Mouse (Mus musculus): ENCODE data around the gene Scrt2. TPM values are rescaled to one million over a fixed set of nuclear protein-coding genes. Genes with fewer than 3 reads are reported as not detected.
A peak's percentile ranks its signal among the peaks of the same experiment; 100 is the strongest.

Scrt2 gene
- total RNA-seq, 2 experiments from 2014 or later = 0.53 to 0.59 TPM

DNA sequence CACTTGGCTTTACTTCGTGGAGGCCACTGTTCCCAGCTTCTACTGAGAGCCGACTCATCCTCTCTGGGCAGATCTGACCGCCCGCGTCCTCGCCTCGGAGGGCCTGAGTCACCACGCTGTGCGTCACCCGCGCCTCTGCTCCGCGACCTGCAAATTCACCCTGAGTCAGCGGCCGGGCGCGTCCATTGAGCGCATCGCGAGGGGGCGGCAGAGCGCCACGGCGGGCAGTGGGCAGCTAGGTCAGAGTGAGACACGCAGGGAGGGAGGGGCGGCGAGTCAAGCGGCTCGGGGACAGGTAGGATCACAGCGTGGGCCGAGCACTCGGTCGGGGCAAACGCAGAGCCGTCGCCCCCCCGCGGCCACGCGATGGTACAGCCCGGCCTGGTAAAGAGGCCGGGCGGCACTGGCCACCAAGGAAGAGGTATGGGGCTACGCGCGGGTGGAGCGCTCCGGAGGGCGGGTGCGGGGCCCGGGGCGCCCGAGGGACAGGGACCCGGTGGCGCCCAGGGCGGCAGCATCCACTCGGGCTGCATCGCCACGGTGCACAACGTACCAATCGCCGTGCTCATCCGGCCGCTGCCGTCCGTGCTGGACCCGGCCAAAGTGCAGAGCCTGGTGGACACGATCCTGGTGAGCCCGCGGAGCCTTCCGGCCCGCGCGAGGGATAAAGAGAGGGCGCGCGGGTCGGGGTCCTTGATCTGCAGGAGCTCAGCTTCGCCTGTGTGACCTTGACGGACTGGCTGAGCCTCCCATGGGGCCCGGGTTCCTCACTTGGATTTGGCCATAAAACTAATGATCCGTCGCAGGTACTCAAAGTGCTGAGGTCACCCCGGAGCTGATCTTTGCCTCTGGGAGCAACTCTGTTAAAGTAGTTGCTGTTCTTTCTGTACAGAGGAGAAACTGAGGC lies 24.2 kb downstream of the Scrt2 start, which contains the start of gene Srxn1:
TSS of gene Srxn1 (plus strand) at position 199 of the 907 bp plus-strand sequence.
- peak; percentile 81 to 82 for DNase-seq (ENCODE audit: low spot score in 2 of 2)

DNA sequence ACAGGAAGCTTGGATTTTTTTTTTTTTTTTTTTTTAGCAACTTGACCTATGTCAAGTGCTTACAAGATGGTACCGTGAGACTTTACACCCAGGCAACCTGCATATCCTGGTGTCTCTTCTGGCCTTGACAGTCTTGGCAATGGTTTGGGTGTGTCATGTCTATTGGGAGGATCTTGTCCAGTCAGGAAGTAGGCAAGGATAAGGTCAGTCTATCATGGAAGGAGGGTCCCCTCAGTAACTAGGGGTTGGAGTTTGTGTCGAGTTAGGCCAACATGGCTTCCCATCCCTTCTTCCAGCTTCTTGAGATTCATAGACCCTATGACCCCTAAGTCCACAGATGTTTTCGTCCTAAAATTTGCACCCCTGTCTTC lies 24.9 kb downstream of the Scrt2 start:
- no peak for DNase-seq (ENCODE audit: low spot score in 2 of 2)

DNA sequence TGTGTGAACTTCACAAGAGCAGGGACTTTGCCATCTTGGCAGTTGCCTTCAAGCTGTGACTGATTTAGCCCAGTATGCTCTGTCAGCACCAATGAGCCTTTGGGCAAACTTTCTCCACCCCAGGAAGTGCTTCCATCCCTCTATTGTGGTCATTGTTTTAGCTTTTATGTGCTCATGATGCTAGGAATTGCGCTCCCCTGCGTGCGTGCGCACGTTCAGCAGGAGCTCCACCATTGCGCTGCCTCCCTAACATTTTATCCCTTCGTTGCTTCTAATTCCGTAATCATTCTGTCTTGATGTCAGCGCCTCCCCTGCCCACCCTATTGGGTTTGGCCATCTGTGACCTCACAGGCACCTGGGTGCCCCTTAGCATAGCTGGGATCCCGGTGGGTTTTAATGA lies 25.3 kb downstream of the Scrt2 start:
- DNase-seq (ENCODE audit: low spot score in 2 of 2) = no peak

DNA sequence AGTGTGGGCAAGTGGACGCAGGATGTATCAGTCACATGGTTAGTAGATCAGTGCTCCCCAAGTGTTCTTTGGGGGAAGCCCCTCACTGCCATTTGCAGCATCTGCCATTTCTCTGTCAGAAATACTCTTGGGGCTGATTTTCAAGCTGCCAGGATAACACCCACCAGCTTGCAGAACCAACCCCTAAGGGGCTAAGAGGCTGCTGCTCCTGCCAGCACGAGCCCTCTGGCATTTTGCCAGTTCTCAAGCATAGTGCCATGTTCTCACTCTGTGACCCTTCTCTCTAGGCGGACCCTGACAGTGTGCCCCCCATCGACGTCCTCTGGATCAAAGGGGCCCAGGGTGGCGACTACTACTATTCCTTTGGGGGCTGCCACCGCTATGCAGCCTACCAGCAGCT lies 27.4 kb downstream of the Scrt2 start:
- DNase-seq (ENCODE audit: low spot score in 2 of 2) = no peak

DNA sequence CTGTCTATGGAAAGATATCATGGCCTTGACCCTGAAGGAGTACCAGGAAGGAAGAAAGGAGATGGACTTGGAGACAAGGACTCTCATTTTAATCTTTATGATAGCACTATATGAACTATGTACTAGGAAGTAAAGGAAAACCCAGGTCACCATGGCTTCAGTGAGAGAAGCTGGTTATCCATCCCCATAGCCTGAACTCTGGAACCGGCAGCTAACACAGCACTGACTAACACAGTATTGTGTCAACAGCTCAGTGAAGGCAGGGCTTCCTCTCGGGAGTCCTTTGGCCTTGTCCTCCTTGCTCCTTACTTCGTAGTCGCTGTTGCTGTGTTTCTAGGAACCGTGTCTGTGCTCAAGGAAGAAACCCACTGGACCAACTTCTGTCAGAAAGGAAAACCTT lies 28.1 kb downstream of the Scrt2 start:
- no peak for DNase-seq (ENCODE audit: low spot score in 2 of 2)

DNA sequence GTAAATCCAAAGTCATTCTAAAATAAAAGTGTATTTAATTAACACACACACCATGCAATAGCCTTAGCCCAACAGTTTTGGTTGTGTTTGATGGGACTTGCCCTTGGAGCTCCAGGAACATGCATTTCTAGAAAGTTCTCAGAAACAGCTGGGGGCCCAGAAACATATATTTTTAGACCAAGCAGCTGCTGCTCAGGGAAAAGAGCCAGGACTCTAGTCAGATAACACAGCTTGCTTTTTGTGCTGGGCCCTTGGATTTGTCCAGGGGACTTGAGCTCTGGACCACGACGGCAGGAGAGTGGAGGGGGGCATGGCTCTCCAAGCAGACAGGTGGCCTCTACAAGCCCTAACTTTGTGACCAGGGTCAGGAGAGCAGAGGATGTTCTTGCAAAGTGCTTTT lies 30.0 kb downstream of the Scrt2 start:
- DNase-seq (ENCODE audit: low spot score in 2 of 2) = no peak

DNA sequence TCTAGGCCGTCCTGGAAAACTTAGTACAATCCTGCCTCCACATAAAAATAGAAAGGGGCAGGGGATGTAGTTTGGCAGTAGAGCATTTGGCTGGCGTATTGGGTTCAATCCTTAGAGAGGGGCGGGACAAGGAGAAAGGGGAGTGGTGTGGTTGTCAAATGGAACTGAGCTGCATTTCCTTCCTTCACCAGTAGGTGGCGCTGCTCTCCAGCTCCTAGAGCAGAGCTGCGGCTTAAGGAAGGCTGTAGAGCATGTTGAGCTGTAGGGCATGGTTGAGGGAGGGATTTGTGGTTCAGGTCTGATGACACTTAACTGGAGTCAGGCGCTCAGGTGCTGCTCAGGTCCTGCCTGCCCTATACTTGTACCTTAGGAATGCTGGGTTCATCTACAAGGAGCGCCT lies 30.6 kb downstream of the Scrt2 start:
- peak; percentile 79 to 84 for DNase-seq (ENCODE audit: low spot score in 2 of 2)

DNA sequence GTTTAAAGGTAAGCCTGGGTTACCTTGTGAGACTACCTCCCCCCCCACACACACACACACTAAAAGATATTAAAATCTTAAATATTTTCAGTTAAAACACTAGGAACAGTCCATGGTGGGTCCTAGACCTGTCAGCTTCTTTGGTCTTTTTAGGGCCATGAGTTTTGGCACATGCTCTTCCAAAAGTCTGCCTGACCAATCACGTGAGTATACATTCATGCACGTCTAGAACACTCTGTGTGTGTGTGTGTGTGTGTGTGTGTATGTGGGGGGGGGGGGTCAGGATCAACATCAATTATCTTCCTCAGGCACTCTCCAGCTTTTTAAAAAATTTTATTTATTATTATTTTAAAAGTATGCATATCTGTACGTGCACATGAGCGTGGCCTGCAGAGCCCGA lies 31.2 kb downstream of the Scrt2 start:
- DNase-seq (ENCODE audit: low spot score in 2 of 2) = no peak

DNA sequence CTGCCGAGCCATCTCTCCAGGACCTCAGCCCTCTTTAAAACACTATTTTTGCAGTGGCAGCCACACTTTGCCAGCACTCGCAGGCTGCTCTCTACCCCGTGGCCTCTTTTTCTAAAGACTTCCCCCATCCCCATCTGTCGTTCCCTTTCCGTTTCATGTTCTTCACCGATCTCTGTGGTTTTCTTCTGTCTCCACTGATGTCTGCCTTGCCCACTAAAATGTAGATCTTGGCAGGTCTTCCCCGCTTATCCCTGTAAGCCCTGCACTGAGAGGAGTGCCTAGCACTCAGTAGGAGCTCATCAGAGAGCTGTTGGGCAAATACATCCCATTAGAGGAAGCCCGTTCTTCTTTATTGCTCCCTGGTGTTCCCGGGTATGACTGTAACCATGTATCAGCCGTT lies 31.6 kb downstream of the Scrt2 start:
- no peak for DNase-seq (ENCODE audit: low spot score in 2 of 2)

DNA sequence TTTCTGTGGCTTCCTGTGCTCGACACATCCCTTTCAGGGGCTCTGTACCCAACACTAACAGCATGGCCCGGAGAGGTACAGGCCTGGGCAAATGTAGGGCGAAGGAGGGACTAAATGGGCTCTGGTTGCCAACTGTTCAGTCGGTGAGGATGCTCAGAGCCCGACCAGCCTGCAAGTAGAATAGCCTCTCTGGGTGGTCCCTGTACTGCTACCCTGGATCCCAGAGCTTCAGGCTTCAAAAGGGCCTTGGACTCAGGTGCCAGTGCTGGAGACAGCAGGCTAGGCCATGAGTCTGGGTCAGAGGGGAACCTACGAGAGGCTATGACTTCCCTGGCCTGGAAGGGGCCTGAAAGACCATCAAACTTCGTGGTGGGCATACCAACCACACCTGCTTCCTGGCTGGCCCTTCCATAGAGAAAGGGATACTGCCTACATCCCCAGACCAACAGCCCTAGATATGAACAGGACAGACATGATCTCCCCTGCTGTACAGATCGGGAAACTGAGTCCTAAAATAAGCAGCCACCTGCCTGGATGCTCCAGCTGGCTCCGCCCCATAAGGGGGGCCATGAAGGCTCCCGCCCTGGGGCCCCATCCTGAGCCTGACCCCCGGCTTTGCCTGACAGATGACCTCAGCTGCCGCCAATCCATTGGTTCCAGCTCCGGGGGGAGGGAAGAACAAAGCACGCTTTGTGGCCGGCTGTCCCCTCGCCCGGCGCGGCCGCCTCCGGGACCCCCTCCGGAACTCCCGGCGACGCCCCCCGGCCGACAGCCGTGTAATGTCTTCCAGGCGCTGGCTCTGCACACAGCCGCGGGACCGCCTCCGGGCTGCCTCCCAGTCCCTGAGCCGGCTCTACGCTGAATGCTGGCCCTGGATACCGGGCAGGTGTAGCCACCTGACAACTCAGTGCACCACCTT lies 33.0 kb downstream of the Scrt2 start:
- no peak for DNase-seq (ENCODE audit: low spot score in 2 of 2)

DNA sequence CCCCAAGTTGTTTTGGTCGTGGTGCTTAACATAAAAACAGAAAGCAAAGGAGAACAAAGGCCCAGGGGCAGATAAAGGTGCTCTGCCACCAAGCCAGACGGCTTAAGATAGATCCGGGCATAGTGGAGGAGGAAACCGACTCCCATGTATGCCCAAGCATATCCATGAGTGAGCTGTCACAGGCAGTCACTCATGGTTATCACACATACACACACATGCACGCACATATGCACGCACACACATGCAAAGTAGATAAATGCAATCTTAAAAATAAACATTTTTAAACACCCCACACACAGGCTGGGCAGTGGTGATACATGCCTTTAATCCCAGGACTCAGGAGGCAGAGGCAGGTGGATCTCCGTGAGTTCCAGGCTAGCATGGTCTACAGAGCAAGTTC lies 36.4 kb downstream of the Scrt2 start:
- DNase-seq (ENCODE audit: low spot score in 2 of 2) = no peak

DNA sequence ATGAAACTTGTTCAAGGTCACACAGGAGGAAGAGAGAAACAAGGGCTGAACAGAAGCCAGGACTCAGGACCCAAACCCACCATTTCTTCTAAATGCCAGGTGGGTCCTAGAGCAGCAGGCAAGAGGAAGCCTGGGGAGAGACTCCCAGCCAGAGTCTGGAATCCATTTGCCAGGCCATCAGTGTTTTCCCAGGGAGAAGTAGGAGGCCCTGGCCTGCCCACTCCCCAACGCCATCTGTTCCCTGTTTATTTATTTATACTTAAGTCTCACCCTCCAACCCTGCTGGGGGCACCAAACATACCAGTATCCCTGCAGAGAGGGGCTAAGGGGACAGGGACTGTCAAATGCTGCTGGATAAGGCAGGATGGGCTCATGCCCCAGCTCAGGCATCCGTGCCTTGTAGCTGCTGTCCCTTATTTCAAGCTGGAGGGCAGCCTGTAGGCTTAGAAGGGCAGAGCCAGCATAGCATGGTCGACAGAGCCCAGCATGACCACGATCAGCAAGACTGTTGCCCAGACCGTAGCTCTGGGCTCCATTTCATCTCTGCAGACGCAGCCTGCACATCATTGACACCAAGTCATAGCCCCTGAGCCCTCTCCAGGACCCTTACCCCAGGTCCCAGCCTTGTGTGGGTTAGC lies 38.0 kb downstream of the Scrt2 start:
- DNase-seq (ENCODE audit: low spot score in 2 of 2) = no peak

DNA sequence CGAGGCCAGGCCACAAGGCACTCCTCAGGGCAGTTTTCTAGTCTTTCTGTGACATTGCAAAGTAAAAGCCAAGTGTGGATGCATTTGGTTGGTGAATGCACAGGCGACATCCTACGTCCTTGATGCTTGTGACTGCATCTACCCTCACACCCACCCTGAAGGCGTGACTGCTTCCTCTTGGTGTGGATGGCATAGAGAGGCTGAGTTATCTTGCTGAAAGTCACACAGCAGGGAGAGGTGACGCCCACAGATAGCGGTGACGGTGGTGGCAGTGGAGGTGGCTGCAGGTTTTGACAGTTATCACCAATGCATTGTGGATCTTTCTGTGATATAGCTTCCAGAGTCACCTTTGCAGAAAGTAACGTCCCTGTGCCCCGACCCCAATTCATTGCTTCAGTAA lies 41.6 kb downstream of the Scrt2 start:
- DNase-seq (ENCODE audit: low spot score in 2 of 2) = no peak

DNA sequence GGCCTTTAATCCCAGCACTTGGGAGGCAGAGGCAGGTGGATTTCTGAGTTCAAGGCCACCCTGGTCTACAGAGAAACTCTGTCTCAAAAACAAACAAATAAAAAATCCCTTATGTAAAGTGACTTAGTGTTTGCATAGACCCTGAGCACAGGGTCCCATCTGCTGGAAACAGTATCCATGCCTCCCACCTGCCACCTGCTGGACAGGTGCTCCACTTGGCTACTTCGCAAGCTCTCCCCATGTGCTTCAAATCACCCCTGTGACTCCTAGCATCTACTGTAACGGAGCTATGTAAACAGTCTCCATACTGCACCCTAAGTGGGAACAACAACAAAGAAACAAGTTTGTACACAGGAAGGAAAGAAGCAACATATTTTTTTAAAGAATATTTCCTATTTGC lies 47.3 kb downstream of the Scrt2 start:
- no peak for DNase-seq (ENCODE audit: low spot score in 2 of 2)

DNA sequence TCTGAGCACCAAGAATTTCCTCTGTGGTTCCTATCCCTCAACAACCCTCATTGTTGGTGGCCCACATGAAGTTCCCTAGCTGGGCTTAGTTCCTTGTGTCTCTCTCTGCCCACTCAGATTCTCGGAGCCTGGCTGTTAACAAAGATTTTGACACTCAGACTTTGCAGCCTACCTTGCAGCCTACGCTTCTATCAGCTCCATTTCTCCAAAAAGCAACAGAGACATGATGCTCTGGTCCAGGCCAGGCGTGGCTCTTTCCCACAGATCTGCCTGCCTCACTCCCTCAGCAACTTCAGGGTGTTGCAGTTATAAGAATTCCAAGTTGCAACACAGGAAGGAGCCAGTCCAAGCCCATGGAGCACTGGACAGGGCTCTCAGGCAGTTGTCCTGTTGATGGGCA lies 48.4 kb downstream of the Scrt2 start:
- no peak for DNase-seq (ENCODE audit: low spot score in 2 of 2)

DNA sequence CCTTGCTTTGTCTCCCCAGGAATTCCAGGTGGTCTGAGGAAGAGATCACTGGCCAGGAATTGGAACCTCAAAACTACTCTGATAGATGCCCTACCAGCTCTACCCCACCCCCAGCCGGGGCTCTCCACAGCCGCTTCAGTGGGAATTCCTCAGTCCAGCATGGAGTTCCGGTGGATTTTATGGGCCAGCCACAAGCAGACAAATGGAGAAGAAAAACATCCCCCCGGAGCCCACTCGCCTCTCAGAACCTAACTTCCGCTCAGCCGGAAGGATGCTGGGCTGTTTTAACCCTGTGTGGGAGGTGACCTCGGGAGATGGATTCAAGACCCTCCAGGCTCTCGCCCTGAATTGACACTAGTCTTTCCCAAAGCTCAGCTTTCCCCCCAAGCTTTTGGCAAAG lies 50.7 kb downstream of the Scrt2 start:
- DNase-seq (ENCODE audit: low spot score in 2 of 2) = no peak

DNA sequence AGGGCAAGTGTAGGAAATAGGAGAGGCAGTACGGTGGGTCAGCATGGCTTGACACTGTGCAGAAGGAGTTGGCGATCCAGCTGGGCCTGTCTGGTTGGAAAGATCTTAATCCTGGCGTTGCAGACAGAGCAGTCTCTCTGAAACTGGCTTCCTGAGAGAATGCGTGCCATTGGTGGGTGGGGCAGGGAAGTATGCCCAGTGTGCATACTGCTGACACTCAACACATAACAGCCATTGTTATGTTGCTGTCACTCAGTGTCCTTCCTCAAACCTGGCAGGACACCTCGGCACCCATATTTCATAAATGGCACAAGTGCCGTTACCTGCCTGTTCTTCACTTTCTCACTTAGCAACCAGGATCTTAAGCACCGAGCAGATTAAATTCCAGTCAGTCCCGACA lies 51.4 kb downstream of the Scrt2 start:
- DNase-seq (ENCODE audit: low spot score in 2 of 2) = no peak

DNA sequence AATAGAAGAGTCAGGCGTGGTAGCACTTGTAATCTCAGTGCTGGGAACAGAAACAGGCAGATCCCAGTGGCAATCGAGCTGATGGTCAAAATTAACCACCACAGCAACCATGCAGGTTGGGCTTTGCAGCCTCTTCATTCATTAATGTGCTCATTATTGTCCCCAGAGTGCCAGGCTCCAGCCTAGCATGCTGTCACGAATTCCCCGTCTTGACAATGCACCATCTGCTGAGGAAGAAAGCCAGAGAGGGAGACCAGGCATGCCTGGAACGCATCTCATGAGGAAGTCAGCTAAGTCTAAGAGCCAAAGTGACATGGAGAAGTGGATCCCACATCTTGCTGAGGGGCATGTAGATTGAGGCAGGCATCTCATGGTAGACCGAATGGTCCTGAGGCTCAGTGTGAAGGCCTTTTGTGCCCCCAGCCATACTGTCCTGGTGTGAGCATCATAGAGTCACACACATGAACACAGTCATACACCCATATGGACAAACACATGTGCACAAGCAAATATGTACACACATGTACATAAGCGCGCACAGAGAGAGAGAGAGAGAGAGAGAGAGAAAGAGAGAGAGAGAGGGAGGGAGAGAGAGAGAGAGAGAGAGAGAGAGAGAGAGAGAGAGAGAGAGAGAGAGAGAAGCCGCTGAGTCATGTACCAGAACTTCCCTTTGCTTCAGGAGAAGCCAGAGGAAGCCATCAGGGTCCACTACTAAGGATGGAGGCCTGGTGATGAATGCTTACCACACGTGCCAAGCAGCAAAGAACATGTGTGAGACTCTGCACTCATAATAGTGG lies 58.1 kb downstream of the Scrt2 start:
- DNase-seq (ENCODE audit: low spot score in 2 of 2) = no peak

DNA sequence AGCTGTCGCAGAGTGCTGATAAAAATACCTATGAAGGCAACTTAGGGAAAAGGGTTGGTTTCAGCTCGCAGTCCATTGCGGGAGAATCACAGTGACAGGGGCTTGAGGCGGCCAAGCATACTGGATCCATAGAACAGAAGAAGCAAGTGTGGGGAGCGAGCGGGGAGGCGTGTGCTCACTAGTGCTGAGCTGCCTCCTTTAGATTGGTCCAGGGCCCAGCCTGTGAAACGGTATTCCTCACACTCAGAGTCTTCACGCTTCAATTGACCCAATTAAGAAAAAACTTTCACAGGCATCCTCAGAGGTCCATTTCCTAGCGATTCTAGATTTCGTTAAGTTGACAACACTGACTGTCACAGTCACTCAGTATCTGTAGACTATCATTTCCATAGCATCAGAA lies 59.6 kb downstream of the Scrt2 start:
- DNase-seq (ENCODE audit: low spot score in 2 of 2) = no peak

DNA sequence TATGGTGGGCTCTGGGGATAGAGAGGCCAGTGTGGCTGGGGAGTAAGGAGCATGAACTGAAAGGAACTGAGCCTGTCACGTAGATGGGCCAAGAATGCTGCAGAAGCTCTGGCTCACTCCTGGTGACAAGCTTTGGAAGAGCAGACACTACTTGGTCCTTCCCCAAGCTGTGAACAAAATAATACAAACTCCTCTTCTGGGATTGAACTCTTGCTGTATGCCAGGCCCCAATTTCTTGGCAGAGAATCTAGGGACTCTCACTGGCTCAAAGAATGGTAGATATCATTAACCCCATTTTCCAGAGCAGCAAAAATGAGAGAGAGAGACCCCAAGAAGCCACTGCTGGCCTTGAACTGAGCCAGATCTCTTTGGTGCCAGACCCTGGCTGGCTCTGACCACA lies 60.2 kb downstream of the Scrt2 start:
- DNase-seq (ENCODE audit: low spot score in 2 of 2) = no peak

DNA sequence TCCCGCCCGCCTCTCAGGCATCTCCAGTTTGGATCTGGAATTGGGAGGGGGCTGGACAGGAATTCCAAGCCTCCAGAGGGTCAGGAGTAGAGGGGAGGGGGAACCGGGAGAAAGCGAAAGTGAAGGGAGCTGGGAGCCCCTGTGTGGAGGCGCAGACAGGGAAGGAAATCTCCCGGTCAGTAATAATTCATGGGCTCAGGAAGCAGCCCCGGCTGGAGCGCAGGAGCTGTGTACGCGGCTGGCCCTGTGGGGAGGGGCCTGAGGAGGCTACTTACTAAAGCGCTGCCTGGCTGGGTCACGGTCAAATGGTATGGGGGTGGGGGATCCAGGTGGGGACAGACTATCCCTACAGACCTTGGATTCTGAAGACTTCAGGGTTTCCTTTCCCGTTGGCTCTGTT lies 60.7 kb downstream of the Scrt2 start:
- DNase-seq (ENCODE audit: low spot score in 2 of 2) = no peak

All from adrenal gland, postnatal 4 days (tissue).